Mouse (Mus musculus): ENCODE measurements around the gene Cdk1. TPM values are rescaled to one million over a fixed set of nuclear protein-coding genes. Genes with fewer than 3 reads are reported as not detected.

Gene Cdk1
- total RNA-seq (2023) = 1 to 10 TPM; 1.3 to 1.6 TPM

DNA sequence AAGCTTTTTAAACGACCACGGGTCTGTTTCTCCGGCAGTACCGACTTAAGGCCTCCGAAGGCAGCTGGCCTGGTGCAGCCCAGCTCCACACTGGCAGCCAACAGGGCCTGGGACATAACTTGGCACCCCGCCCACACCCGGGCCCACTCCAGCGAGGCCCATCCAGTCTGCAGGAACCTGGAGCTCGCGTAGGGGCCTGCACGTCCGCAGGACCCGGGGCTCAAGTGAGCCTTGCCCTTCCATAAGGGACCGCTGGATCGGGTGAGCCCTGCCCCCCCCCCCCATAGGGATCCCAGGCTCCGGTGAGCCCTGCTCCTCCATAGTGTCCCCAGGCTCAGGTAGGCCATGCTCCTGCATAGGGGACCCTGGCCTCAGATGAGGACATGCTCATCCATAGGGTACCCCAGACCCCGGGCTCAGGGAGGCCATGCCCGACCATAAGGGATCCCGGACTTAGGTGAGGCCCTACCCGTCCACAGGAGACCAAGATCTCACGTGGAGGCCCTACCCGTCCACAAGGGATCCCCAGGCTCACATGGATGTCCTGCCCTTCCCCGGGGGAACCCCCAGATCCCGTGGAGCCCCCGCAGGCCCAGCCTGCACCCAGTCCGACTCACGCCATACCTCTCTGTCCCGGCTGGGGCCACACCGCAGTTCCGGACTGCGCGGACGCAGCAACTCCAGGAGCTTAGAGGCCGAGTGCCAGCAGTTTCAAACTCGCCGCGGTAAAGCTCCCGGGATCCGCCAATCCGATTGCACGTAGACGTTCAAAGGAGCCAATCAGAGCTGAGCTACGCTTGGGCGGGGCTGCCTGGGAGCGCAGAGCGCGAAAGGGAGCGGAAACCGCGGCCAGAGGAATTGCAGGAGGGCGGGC, at the start of gene Cdk1:
TSS of gene Cdk1 (minus strand) at position 727 of the 874 bp plus-strand sequence.

DNA sequence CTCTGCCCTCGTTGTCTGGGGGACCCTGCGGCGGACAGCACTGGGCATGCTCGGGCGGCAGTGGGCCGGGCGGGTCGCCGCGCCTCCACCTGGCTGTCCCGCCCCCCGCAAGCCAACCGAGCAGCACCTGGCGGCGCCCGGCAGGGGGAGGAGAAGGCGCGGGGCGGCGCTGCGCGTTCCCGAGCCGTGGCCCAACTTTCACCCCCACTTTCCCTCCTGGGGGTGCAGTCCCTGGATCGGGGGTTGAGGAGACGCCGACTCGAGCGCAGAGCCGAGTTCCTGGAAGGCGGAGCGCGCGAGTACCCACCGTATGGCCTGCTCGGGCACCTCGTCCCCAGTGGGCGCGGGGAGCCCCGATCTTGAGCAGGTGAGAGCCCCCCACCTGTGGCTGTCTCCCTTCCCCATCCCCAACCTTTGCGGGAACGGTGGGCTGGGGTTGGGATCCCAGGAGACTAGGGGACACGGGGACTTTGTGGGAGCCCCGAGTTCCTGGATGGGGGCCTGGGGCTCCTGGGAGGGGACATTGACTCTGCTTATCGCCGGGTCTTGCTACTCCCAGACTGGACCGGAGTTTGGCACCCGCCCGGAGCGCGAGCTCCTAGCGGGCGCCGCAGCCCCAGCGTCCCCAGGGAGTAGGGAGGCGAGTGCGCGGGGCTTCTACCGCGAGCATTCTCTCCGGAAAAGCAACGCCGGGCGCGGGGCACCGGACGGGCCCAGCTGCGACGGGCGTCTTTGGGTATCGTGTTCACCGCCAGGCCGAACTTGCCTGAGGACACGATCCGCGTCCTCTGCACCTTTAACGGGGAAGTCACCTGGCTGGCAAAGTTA, 46.2 kb upstream of the Cdk1 start, which contains the start of gene Ank3:
TSS of gene Ank3 (plus strand) at position 11 of the 828 bp plus-strand sequence.

Other genes with a start within 250 kb of the Cdk1 start
- 1 to 10 TPM; 6.2 to 7.0 TPM for gene Rhobtb1, start 201.5 kb downstream of the Cdk1 start, total RNA-seq (2023)
- under 1 TPM; 0.37 to 0.79 TPM for gene A930033H14Rik, start 139.8 kb downstream of the Cdk1 start, total RNA-seq (2023)
- gene Ank3, start 45.8 kb upstream of the Cdk1 start, total RNA-seq (2023) = not detected

All from monocyte, adult 59 days (primary cell).